Mouse (Mus musculus) layer of hippocampus, adult 2 months (tissue): ENCODE results near the gene Srgap1. TPM values are rescaled to one million over a fixed set of nuclear protein-coding genes. Genes with fewer than 3 reads are reported as not detected.
A peak's percentile ranks its signal among the peaks of the same experiment; 100 is the strongest.

ENCODE experiments used
- DNase-seq, 2 experiments: peaks; one replicate each; pipeline ENCODE4 v3.0.0; 2022; ENCODE audit warnings: low spot score in 2 of 2
- H3K27ac ChIP-seq: fragments of 200-600 bp; 2 replicates; pipeline ENCODE4 v1.8.1; 2022
- H3K4me3 ChIP-seq: fragments of 200-600 bp; 2 replicates; pipeline ENCODE4 v1.8.1; 2022; ENCODE audit warnings: mild to moderate bottlenecking
- CTCF ChIP-seq: fragments of 200-600 bp; conservative IDR thresholded peaks from 2 replicates; pipeline ENCODE4 v1.8.1; 2022; ENCODE audit warnings: antibody characterized with exemption, mild to moderate bottlenecking, moderate library complexity
- total RNA-seq, 2 experiments: library from RNA; stranded (reverse); gene quantifications; 2 replicates each; pipeline ENCODE4 v1.2.3; 2021

Srgap1 gene
- total RNA-seq, 2 experiments from 2014 or later, result 12.3 to 13.4 TPM

- Histone ChIP-seq H3K4me3 (no peak overlapping the region), H3K27ac (no peak overlapping the region)
- no peak for TF ChIP-seq CTCF
- DNase-seq, result no peak
Observed at GRCm38 (mm10) chr10:122039566-122039965, 7.5 kb downstream of the Srgap1 start.

- no peak overlapping the region for H3K4me3 ChIP-seq
Observed at GRCm38 (mm10) chr10:122038554-122038953, 8.6 kb downstream of the Srgap1 start.

GRCm38 (mm10) chr10:122033271-122033670 is 13.8 kb downstream of the Srgap1 start:
- Histone ChIP-seq H3K27ac (no peak overlapping the region), H3K4me3 (no peak overlapping the region)
- DNase-seq, result no peak
- no peak for TF ChIP-seq CTCF

More at GRCm38 (mm10) chr10:122038554-122038953, 8.6 kb downstream of the Srgap1 start:
- no peak overlapping the region for H3K27ac ChIP-seq
- no peak for DNase-seq
- TF ChIP-seq CTCF, result no peak

- Histone ChIP-seq H3K4me3 (no peak overlapping the region), H3K27ac (no peak overlapping the region)
- no peak for TF ChIP-seq CTCF
- DNase-seq, result no peak
Observed at GRCm38 (mm10) chr10:122030420-122030819, 16.7 kb downstream of the Srgap1 start.

GRCm38 (mm10) chr10:122029738-122030137 is 17.4 kb downstream of the Srgap1 start:
- Histone ChIP-seq H3K27ac (no peak overlapping the region), H3K4me3 (no peak overlapping the region)
- no peak for DNase-seq
- no peak for TF ChIP-seq CTCF

GRCm38 (mm10) chr10:122025198-122025597 is 21.9 kb downstream of the Srgap1 start:
- DNase-seq, result no peak
- Histone ChIP-seq H3K27ac (no peak overlapping the region), H3K4me3 (no peak overlapping the region)
- TF ChIP-seq CTCF, result no peak

GRCm38 (mm10) chr10:122020906-122021305 is 26.2 kb downstream of the Srgap1 start:
- no peak for DNase-seq
- no peak for TF ChIP-seq CTCF
- Histone ChIP-seq H3K27ac (no peak overlapping the region), H3K4me3 (no peak overlapping the region)

GRCm38 (mm10) chr10:122020255-122020654 is 26.9 kb downstream of the Srgap1 start:
- H3K4me3 ChIP-seq, result no peak overlapping the region
- DNase-seq, result no peak
- no peak overlapping the region for H3K27ac ChIP-seq
- no peak for TF ChIP-seq CTCF

GRCm38 (mm10) chr10:122018594-122019048 is 28.5 kb downstream of the Srgap1 start:
- H3K4me3 ChIP-seq, result no peak overlapping the region
- DNase-seq, result no peak
- TF ChIP-seq CTCF, result no peak
- H3K27ac ChIP-seq, result no peak overlapping the region

GRCm38 (mm10) chr10:122017743-122018142 is 29.4 kb downstream of the Srgap1 start:
- TF ChIP-seq CTCF, result no peak
- H3K4me3 ChIP-seq, result no peak overlapping the region
- no peak for DNase-seq
- no peak overlapping the region for H3K27ac ChIP-seq

GRCm38 (mm10) chr10:122017063-122017462 is 30.1 kb downstream of the Srgap1 start:
- TF ChIP-seq CTCF, result no peak
- Histone ChIP-seq H3K27ac (no peak overlapping the region), H3K4me3 (no peak overlapping the region)
- no peak for DNase-seq

- DNase-seq, result no peak
- TF ChIP-seq CTCF, result no peak
Observed at GRCm38 (mm10) chr10:122016631-122017030, 30.5 kb downstream of the Srgap1 start.

GRCm38 (mm10) chr10:122012321-122012720 is 34.8 kb downstream of the Srgap1 start:
- DNase-seq, result no peak
- TF ChIP-seq CTCF, result no peak
- Histone ChIP-seq H3K4me3 (no peak overlapping the region), H3K27ac (no peak overlapping the region)

More at GRCm38 (mm10) chr10:122016631-122017030, 30.5 kb downstream of the Srgap1 start:
- H3K4me3 ChIP-seq, result no peak overlapping the region
- no peak overlapping the region for H3K27ac ChIP-seq

- H3K27ac ChIP-seq, result peak overlapping the region; percentile 55; the same call in 1 of the 2 replicates
- DNase-seq, result peak; percentile 9 to 15
- H3K4me3 ChIP-seq, result no peak overlapping the region; the same call in 1 of the 2 replicates
- no peak for TF ChIP-seq CTCF
Observed at GRCm38 (mm10) chr10:122008731-122009391, 38.3 kb downstream of the Srgap1 start.
